Mouse (Mus musculus) urinary bladder, postnatal 10 days (tissue): ENCODE data around the gene Tmem94.

Source experiments
- DNase-seq: peaks from one replicate; pipeline ENCODE4 v3.0.0; 2022; ENCODE audit warnings: low spot score

Tmem94 gene

DNA sequence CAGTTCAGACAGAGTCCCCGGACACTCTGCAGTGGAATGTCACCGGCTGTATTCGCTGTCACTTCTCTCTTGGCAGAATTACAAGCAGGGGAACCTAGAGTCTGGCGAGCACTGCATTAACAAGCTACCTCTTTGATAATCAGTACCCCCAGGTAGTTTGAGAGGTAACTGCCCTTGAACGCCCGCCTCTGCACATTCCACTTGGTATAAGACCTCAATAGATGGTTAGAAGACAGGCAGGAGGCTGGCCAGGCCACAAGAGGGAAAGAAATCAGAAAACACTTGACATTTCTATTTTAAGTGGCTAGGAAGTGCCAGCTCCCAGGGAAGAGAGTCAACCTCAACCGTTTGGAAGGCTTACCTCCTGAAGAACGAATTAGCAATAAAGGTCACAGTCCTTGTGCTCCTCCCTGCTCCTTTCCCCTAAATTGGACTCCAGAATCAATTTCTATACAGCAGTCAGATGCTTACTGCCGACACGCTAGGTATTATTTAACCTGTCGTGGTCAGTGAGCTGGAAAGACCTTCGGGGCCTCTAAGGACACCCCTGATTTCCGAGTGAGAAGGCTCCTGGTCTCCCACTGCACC is 1.2 kb downstream of the Tmem94 start:
- no peak for DNase-seq

DNA sequence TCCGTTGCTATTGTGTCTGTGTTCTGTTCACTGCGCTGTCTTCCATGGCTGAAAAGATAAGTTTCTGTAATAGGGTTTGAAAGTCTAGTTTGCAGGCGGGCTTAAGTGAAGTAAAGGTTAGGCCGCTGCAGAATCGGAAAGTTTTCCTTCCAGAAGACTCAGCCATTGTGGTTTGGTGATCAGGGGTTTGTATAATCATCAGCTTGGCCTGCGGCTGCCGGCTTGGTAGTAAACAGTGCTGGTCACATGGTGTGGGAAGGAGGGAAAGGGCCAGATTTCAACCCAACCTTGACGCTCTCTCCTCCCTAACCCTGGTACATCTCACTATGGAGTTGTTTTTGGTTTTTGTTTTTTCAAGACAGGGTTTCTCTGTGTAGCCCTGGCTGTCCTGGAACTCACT is 1.7 kb downstream of the Tmem94 start:
- DNase-seq, result no peak

DNA sequence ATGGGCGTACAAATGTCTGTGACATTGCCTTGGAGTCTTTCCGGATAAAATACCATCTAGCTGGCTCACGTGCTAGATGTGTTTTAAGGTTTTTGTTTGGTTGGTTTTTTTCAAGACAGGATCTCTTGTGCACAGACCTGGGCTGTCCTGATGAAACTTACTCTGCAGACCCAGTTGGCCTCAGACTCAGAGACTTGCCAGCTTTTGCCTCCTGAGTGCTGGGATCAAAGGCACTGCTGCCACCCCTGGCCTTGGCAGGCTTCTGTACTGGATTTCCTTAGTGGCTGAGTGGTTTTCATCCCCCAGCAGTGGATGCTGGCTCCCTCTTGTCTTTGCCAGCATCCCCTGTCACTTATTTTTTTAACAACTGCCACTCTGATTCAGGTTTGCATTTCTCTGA is 3.7 kb downstream of the Tmem94 start:
- DNase-seq, result no peak

DNA sequence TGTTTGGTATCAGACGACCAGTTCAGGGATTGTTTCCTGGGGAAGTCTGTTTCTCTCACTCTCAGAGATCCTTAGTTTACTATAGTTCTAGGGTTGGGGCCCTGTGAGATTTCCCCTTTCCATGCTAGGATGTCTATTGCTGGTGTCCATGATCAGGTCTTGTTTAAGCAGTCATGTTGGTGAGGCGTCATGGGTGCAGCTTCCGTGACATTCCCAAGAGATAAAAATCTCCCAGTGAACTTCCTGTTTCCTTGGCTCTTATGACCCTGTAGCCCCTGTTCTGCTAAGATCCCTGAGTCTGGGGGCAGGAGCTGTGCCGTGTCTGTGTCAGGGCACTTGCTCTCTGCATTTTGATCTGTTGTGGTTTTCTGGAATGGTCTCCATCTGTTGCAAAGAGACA is 9.4 kb downstream of the Tmem94 start:
- no peak for DNase-seq

DNA sequence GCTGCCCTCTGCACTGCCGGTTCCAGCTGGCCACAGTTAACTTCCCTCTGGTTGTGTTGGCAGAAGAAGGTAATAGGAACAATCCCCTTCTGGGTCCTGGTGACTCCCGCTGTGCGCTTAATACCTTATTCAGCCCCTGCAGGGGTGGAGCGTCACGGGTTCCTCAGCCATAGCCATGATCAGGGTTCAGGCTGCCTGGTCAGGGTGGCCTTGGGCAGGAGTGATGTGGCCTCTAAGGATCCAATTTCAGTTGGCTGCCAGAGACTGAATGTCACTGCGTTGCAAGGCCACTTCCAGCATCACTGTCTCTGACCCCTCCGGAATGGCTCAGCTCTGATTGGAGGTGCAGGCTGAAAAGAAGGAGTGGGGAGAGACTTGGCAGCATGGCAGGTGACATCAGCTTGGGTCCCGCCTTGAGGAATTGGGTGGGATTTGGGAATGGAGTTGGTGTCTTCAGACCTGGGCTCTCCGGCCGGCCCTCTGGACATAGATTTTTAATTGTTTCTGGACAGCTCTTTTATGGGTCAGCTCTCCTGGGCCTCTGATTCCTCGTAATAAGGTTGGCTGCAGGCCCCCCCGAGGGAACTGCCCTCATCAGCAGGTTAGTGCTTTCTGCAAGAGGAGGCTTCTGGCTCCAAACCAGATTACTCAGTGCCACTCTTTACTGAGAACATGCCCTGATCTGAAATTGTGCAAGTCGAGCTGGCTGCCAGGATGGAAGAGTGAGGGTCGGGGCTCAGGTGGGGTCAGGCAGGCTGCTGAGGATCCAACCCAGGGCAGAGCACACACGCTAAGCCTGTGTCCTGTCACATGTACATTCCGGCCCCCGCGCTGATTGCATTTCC is 10.8 kb downstream of the Tmem94 start:
- no peak for DNase-seq

DNA sequence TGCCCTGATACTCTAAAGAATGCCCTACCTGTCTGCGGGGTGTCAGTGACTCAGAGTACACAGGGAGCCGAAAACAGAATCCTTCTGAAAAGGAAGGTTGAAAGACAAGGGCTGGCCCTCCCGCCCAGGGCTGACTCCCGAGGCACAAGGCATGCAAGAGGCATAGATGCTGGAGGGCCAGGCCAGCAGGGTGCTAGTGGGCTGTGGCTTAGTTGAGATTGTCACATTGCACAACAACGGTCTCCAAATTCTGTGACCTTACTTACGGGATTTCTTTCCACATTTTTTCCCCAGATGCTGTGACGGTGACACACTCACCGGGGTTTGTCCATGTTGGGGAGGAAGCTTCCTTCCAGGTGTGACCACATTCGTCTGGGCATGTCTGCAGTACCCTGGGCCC is 11.7 kb downstream of the Tmem94 start:
- no peak for DNase-seq

DNA sequence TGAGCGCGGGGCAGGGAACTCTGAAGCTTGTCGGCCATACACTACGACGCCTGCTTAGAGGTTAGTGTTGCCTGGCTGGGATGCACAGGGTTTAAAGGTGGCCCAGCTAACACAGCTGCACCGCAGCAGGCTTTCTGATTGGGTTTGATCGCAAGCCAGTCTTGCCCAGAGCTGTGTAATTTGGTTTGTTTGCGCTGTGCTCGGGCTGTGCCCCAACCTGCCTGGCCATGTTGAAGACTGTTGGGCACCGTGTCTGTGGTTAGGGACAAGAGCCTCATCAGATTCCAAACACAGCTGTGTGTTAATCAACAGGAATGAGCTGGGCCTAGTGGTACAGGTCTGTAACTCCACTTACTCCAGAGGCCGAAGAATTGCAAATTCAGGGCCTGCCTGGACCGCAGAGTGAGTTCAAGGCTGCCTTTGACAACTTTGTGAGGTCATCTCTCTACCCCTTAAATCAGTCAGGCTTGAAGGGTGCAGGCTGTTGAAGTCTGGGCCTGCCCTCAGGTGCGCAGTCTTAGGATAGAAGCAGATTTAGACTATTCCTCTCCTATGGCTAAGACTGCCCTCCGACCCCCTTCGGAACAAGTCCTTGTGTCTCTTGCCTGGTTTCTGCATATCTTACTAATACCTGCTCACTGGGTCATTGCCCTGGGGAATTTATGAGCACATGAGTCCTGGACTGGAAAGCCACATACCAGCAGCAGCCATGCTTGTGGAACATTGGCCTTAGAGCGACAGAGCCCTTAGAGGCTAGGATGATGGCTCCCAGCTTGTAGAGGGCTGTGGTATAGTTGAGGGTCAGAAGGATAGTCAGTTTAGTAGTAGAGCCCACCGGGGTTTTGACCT is 12.5 kb downstream of the Tmem94 start:
- DNase-seq, result no peak

DNA sequence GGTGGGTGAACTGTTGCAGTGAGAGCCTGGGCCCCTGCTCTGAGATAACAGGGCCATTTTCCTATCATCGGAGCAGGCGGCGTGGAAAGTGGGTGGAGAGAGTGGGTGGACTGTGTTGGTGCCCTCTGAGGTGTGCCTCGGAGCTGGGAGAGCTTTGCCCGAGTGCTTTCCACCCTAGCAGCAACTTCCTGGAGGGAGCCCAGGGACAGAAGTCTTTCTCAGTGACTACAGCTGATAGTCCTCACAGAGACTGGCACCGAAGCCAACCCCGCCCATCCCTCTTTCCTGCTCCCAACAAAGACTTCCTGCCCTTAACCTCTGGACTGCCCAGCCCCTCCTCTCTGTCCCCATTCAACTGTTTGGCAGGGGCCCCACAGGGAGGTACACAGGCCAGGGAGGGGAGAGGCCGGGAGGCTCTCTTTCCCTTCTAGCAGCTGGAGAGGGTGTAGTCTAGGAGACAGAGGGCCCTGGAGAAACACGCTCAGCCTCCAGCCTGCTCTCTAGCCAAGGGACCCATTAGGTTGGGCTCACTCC is 13.9 kb downstream of the Tmem94 start:
- no peak for DNase-seq

DNA sequence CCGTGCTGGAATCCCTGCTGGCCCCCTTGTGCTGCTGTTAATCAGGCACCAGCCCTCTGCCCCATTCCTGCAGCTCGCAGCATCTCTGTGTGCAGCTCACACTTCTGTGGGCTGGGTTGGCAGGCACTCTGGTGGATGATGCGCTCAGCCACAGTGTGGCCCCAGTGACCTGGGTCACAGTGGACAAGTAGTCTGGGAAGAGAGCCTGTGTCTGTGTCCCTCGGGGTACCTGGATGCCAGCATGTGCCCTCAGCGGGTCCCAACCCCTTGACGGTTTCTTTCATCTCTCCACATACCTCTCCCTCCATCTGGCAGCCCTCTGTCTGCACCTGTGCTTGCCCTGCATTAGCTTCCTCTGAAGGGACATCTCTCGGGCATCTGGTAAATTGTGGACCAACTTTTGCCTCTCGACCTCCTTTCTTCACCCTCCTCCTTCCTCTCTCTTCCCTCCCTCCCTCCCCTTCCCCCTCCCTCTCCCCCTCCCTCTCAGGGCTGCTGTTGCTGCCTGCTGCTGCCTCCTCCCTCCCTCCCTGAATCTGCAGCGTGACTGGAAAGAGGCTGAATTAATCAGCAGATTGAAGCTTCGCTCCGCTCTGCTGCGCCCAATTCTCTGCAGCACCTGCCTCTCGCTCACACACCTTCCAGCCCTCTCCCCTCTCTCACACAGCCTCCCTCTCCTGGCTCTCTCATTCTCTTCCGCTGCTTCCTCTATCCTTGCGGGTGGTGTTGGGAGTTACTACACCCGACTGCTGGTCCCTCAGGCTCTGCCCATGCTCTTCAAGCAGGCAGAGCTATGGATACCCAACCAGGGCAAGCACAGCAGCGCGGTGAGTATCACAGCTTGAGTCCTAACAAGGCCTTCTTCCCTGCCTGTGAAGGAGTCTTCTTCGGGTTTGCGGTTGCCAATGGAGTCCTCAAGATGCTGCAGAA is 15.2 kb downstream of the Tmem94 start:
- DNase-seq, result no peak

DNA sequence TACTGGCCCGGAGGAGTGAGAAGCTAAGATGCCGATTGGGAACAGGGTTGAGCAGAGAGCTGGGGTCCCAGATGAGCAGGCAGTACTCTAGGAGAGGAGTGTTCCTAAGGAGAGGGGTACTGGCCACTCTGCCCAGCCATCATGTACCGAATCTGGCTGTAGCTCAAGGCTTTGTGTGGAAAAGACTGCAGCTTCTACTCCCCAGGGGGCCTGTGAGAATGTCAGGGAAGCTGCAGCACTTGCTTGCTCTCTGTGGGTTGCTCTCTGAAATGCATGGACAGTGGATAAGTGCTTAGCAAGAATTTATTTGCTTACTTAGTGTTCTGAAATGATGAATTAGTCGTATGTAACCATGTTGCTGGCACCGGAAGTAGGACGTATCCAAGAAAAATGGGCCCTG is 21.2 kb downstream of the Tmem94 start:
- no peak for DNase-seq

DNA sequence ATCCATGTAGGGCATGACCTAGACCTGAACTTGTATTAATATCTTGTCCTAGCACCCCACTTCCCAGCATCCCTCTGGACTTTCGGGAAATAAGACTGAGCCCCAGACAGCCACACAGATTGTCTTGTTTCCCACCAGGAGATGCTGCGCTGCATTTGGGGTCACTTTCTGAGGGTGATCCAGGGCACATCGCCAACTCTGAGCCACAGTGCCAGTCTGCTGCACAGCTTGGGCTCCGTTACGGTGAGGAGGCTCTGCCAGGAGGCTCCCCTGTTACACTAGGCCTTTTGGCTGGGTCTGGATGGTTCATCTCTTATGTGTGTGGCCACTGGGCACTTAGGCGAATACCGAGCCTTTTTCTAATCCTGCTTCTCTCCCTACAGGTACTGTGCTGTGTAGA is 24.6 kb downstream of the Tmem94 start:
- DNase-seq, result no peak

DNA sequence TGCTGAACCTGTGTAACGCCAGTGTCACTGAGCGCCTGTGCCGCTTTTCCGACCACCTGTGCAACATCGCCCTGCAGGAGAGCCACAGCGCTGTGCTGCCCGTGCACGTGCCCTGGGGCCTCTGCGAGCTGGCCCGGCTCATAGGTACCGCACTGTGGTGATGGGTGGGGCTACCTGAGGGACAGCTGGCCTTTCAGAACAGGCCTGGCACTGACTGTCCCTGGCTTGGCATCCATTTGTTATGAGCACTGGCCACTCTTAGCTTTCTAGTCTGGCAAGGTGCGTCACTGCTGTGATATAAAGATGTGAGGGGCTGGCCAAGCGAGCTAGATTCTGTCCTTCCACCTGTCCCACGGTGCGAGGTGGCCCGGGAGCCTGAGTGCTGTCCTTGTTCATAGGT is 26.7 kb downstream of the Tmem94 start:
- peak; percentile 8 for DNase-seq

DNA sequence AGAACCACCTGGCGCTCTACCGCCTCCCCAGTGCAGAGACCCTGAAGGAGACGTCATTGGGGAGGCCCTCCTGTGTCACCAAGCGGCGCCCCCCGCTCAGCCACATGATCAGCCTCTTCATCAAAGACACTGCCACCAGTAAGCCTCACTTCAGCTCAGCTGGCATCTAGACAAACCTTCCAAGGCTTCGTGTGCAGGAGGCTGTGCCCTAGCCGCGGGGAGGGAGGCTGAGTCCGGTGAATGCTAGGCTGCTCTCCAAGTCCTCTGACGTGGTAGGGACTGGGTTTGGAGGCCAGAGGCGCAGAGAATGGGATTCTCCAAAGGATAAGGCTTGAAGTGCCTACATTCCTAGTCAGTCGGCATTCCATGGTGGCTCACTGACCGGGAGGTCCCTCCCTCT is 27.1 kb downstream of the Tmem94 start:
- no peak for DNase-seq

DNA sequence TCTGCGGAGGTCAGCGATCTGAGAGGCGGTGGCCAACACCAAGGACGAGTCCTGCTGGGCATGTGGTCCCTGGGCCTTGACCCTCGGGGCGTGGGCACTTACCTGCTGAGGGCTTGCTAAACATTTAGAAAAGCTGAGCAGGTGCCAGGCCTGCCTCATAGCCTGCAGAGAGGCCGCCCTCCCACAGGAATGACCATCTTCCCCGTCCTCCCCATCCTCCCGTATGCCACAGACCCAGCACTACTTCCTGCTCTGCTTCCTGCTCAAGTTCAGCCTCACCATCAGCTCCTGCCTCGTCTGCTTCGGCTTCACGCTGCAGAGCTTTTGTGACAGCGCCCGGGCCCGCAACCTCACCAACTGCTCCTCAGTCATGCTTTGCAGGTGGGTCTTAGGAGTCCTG is 31.7 kb downstream of the Tmem94 start:
- no peak for DNase-seq

DNA sequence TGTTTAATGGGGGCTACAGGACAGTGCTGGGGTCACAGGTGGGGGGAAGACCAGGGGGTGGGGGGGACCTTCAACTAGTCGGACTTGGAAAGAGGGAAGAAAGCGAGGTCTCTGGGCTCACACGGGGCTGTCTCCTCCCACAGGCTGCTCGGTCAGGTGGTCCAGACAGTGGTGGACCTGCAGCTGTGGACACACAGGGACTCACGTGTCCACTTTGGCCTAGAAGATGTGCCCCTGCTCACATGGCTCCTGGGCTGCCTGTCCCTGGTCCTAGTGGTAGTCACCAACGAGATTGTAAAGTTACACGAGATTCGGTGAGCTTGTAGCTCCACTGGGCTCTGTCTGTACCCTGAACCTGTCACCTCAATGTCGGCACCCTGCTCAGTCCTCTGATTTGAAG is 32.4 kb downstream of the Tmem94 start:
- DNase-seq, result no peak

DNA sequence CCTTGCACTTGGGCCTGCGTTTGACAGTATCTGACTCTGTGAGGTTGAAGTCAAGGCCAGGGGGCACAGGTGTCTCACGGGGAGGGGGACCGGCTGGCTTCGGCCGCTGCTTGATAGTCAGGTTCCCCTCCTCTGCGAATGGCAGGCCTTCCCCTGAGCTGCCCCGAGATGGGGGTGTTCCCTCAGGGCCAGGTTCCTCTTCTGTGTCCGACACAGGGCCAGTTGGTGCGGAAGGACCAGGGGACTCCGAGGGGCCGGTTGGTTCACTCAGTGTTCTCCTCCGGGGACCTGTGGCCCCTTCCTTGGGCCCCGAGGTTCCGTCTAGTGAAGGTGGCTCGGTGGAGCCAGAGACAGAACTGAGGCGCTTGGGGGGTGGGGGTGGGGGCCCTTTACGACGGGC is 35.7 kb downstream of the Tmem94 start:
- no peak for DNase-seq

DNA sequence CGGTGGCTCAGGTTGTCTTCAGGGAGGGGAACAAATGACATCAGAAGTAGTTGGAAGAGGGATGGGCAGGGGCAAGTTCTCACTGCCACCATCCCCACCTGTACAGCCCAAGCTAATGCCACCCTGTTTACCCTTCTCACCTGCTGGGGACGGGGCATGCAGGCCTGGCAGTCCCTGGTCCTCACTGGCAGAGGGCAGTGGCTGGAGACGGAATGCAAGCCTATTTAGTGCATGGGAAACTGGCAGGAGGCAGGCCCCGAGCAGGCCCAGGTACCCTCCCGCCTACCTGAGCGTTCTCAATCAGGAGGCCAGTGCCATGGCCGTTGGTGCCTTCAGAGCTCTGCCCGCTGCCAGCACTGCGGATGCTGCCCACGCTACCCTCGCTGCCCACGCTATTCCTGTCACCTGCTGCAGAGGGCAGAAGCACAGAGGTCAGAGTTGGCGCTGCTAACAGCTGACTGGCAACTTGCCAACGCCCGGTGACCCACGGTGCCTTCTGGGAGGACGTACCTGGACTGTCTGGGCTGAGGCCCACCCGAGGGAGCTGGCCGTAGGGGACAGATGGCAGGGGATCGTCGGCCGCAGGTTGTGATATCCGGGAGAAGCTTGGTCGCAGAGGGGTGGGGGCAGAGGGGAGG is 38.0 kb downstream of the Tmem94 start:
- DNase-seq, result no peak

DNA sequence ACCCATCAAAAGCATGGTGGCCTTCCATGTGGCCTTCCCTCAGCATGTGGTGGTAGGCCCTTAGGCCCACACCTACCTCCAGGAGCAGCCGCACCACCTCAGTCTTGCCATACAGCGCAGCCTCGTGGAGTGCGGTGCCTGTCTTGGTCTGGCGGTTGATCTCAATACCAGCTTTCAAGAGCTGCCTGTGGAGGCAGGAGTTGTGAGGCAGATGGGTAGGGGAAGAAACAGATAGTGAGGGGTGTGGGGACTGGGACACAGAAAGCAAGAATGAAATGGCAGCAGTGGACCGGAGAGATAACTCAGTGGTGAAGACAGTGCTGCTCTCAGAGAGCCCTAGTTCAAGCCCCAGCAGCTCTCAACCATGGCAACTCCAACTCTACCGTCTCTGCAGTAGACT is 39.8 kb downstream of the Tmem94 start:
- DNase-seq, result no peak

DNA sequence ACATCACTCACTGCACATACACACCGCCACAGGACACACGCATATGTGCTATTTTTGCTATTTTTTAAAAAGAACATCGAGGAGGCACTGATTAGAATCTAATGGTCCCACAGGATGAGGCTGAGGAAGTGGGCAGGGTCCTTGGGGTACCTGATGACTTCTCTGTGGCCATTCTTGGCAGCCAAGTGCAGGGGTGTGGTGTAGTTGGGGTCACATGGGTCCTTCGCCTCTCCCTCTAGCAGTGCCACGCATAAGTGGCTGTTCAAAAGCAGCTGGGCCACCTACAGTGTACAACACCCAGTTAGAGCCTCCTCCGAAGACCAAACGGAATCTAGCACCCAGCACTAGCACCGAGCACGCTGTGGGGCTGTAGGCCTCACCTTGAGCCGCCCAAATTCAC is 40.9 kb downstream of the Tmem94 start:
- DNase-seq, result no peak

DNA sequence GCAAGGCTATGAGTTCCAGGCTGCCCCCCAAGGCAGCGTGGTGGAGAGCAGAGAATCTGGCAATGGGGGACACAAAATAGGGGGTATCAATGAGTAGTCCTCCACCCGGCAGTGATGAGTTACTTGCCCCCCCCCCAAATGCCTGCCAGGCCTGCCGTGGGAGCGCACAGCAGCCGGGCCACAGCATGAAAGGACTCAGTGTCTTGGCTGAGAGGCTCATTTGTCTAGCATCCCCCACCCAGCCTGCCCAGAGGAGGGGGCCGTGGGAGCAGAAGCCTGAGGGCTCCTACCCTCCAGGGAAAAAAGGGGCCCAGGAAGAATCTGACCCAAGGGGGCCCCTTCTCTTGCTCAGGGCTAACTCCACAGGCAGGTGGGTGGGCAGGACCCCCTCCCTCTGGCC is 42.1 kb downstream of the Tmem94 start:
- DNase-seq, result no peak

DNA sequence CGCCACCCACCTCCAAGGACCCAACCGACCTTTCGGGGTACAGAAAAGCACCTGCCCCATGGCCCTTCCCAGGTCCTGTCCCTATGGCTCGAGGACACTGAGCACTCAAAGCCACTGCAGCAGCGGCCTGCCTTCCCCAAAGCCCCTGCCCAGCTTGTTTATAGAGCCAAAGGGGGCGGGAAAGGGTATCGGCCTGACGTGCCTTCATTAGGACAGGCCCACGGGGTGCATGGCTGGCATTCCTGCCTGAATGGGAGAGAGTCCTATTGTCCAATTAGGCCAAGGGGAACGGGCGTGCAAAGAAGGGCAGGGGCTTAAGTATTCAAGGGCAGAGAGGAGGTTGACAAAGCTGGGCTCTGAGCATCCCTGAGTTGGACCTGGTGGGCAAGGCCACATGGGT is 42.7 kb downstream of the Tmem94 start:
- DNase-seq, result no peak
